In the genomic region with DNA sequence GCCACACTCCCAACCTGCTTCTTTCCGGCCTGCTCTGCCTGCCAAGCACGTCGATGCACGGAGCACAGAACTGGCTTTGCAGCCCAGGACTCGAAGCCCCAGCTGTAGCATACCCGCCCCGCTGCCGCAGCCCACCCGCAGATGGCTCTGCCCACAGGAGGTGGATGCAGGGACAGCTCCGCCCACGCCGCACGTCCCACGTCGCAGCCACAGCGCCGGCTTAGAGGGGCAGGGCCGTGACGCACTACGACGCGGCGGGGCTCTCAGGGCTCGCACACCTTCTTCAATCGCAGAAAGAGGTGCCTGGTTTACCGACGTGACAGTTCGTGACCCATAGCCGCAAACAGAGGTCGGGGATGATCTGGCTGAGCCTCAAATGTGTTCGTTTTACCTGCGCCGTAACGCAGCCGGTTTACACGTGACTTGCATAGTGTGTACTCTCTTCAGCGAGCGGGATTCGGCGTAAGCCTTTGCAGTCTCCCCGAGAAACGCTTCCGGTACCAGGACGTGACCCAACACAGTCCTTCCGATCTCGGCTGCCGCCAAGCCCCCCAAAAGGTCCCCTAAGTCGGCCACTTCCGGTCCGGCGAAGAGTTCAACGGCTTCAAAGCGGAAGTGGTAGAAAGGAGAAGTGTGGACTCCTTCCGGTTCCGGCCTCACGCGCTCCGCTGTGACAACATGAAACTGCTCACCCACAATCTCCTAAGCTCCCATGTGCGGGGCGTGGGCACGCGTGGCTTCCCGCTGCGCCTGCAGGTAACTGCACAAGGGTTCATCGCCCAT, we compare ENCODE assay signal across 8 mouse cellular contexts. TPM values are rescaled to one million over a fixed set of nuclear protein-coding genes. Genes with fewer than 3 reads are reported as not detected.
A peak's percentile ranks its signal among the peaks of the same experiment; 100 is the strongest.
DNase-seq lines count a peak whose midpoint lies in the region; ATAC-seq and TF ChIP-seq lines count a peak whose summit lies in the region.

Gene Trmt112, plus strand, starts transcription at position 192 of the 783 bp plus-strand sequence.
Gene Prdx5, minus strand, starts transcription at position 600 of the 783 bp plus-strand sequence.

- H3K27me3 ChIP-seq in C2C12 (ENCODE audit: control insufficient read depth, insufficient read depth, insufficient read length): no peaks in the 10 kb centered on the region
- no peaks in the 10 kb centered on the region for H3K27me3 ChIP-seq in erythroblast, embryonic 14.5 days (ENCODE audit: control insufficient read depth)
- no peaks in the 10 kb centered on the region for H3K27me3 ChIP-seq in heart, embryonic 12.5 days (replicated peaks)
- H3K27me3 ChIP-seq in kidney, postnatal 0 days (ENCODE audit: insufficient read depth, low read length): no peaks in the 10 kb centered on the region
- no peaks in the 10 kb centered on the region for H3K27me3 ChIP-seq in liver, embryonic 11.5 days (replicated peaks; ENCODE audit: control insufficient read depth, insufficient read depth, low read length)
- H3K27me3 ChIP-seq in stomach, embryonic 14.5 days (ENCODE audit: control insufficient read depth, insufficient read depth, low read length): no peaks in the 10 kb centered on the region

- H3K36me3 ChIP-seq in C2C12 (ENCODE audit: control insufficient read depth, insufficient read depth): peaks cover 40% of the 10 kb centered on the region
- peaks cover 59% of the 10 kb centered on the region for H3K36me3 ChIP-seq in erythroblast, embryonic 14.5 days (ENCODE audit: control insufficient read depth)
- H3K36me3 ChIP-seq in heart, embryonic 12.5 days: peaks cover 62% of the 10 kb centered on the region
- peaks cover 42% of the 10 kb centered on the region for H3K36me3 ChIP-seq in kidney, postnatal 0 days (ENCODE audit: insufficient read depth, low read length)
- H3K36me3 ChIP-seq in liver, embryonic 11.5 days (ENCODE audit: control insufficient read depth, insufficient read depth, low read length): peaks cover 40% of the 10 kb centered on the region
- peaks cover 40% of the 10 kb centered on the region for H3K36me3 ChIP-seq in stomach, embryonic 14.5 days (ENCODE audit: control insufficient read depth, insufficient read depth, low read length)

- H3K4me1 ChIP-seq in erythroblast, embryonic 14.5 days (ENCODE audit: control insufficient read depth): peaks cover 48% of the 10 kb centered on the region
- H3K4me1 ChIP-seq in heart, embryonic 12.5 days (replicated peaks): peaks cover 25% of the 10 kb centered on the region
- H3K4me1 ChIP-seq in kidney, postnatal 0 days (replicated peaks; ENCODE audit: insufficient read depth, low read length): peaks cover 15% of the 10 kb centered on the region
- peaks cover 21% of the 10 kb centered on the region for H3K4me1 ChIP-seq in liver, embryonic 11.5 days (replicated peaks; ENCODE audit: control insufficient read depth, insufficient read depth, low read length)
- peaks cover 20% of the 10 kb centered on the region; the same call in 1 of the 2 replicates for H3K4me1 ChIP-seq in stomach, embryonic 14.5 days (ENCODE audit: control insufficient read depth, insufficient read depth, low read length)

- H3K9me3 ChIP-seq in erythroblast, embryonic 14.5 days (ENCODE audit: control insufficient read depth, low read length): no peaks in the 10 kb centered on the region
- H3K9me3 ChIP-seq in heart, embryonic 12.5 days (replicated peaks): no peaks in the 10 kb centered on the region
- H3K9me3 ChIP-seq in kidney, postnatal 0 days (replicated peaks; ENCODE audit: low read length): no peaks in the 10 kb centered on the region
- H3K9me3 ChIP-seq in liver, embryonic 11.5 days (ENCODE audit: control insufficient read depth, low read length): no peaks in the 10 kb centered on the region
- no peaks in the 10 kb centered on the region for H3K9me3 ChIP-seq in stomach, embryonic 14.5 days (ENCODE audit: control insufficient read depth, low read depth, low read length)

- WGBS in heart, embryonic 12.5 days: under 1% methylated on average over 65 of the region's 65 CpGs
- WGBS in kidney, postnatal 0 days: under 1% methylated on average over 65 of the region's 65 CpGs
- WGBS in liver, embryonic 11.5 days: under 1% methylated on average over 65 of the region's 65 CpGs
- under 1% methylated on average over 65 of the region's 65 CpGs for WGBS in stomach, embryonic 14.5 days

- H3K79me3 ChIP-seq in C2C12 (ENCODE audit: low read depth): peaks cover 23% of the 10 kb centered on the region

- H3K4me2 ChIP-seq in heart, embryonic 12.5 days: peak within 1 kb of the TSS; percentile 80
- H3K4me2 ChIP-seq in kidney, postnatal 0 days (ENCODE audit: low read length): peak within 1 kb of the TSS; percentile 61
- peak within 1 kb of the TSS; percentile 89 for H3K4me2 ChIP-seq in liver, embryonic 11.5 days
- peak within 1 kb of the TSS; percentile 88 for H3K4me2 ChIP-seq in stomach, embryonic 14.5 days (replicated peaks; ENCODE audit: low read depth, low read length)

- H3K79me2 ChIP-seq in C2C12 (ENCODE audit: control insufficient read depth, insufficient read depth): peaks cover 48% of the 10 kb centered on the region

- peak within 1 kb of the TSS; percentile 76 for H3K4me3 ChIP-seq in C2C12 (ENCODE audit: insufficient read depth, poor library complexity, severe bottlenecking)
- H3K4me3 ChIP-seq in erythroblast, embryonic 14.5 days (replicated peaks): peak within 1 kb of the TSS; percentile 68
- peak within 1 kb of the TSS; percentile 66 for H3K4me3 ChIP-seq in heart, embryonic 12.5 days
- peak within 1 kb of the TSS; percentile 52 for H3K4me3 ChIP-seq in kidney, postnatal 0 days (replicated peaks; ENCODE audit: low read depth, low read length)
- H3K4me3 ChIP-seq in liver, embryonic 11.5 days (ENCODE audit: low read depth, low read length): peak within 1 kb of the TSS; percentile 77
- H3K4me3 ChIP-seq in stomach, embryonic 14.5 days (ENCODE audit: low read depth, low read length): peak within 1 kb of the TSS; percentile 57

- ATAC-seq in heart, embryonic 12.5 days (ENCODE audit: insufficient number of reproducible peaks, low FRiP score): peak; percentile 89
- peak; percentile 82 for ATAC-seq in kidney, postnatal 0 days (replicated peaks; ENCODE audit: low FRiP score, low read depth)
- peak; percentile 85 for ATAC-seq in liver, embryonic 11.5 days (replicated peaks; ENCODE audit: low FRiP score)
- peak; percentile 91 for ATAC-seq in stomach, embryonic 14.5 days (ENCODE audit: insufficient number of reproducible peaks, insufficient read depth, low FRiP score, low read depth)

- DNase-seq in brain, embryonic 14.5 days (ENCODE audit: low read depth): peak; percentile 99
- peak; percentile 98 for DNase-seq in kidney, postnatal 0 days (ENCODE audit: low spot score)
- peak; percentile 89 for DNase-seq in liver, embryonic 11.5 days (ENCODE audit: low spot score)
- DNase-seq in naive thymus-derived CD4-positive, alpha-beta T cell, adult 2 months (ENCODE audit: low read depth): peak; percentile 93

- H3K27ac ChIP-seq in heart, embryonic 12.5 days (ENCODE audit: poor library complexity, severe bottlenecking): peak within 1 kb of the TSS; percentile 88
- H3K27ac ChIP-seq in kidney, postnatal 0 days: peak within 1 kb of the TSS; percentile 98
- H3K27ac ChIP-seq in liver, embryonic 11.5 days (ENCODE audit: low read depth, low read length): peak within 1 kb of the TSS; percentile 99
- H3K27ac ChIP-seq in stomach, embryonic 14.5 days (ENCODE audit: low read length): peak within 1 kb of the TSS; percentile 99

- no peak for TF ChIP-seq CTCF in C2C12 (IDR thresholded peaks at IDR 0.05; ENCODE audit: control insufficient read depth, insufficient read depth, insufficient read length)
- no peak for TF ChIP-seq CTCF in brain, embryonic 14.5 days (IDR thresholded peaks at IDR 0.05; ENCODE audit: borderline replicate concordance, extremely low read depth, insufficient read depth, insufficient read length)
- TF ChIP-seq CTCF in kidney, postnatal 0 days (IDR thresholded peaks at IDR 0.05; ENCODE audit: low read depth): peak; percentile 30; the same call in 1 of the 2 replicates

- peak within 1 kb of the TSS; percentile 94 for H3ac ChIP-seq in C2C12 (ENCODE audit: control insufficient read depth, insufficient read length, low read depth)

- peak within 1 kb of the TSS; percentile 78 for H3K9ac ChIP-seq in heart, embryonic 12.5 days
- peak within 1 kb of the TSS; percentile 58 for H3K9ac ChIP-seq in kidney, postnatal 0 days (ENCODE audit: low read depth, low read length)
- peak within 1 kb of the TSS; percentile 84 for H3K9ac ChIP-seq in liver, embryonic 11.5 days (ENCODE audit: low read depth, low read length)
- H3K9ac ChIP-seq in stomach, embryonic 14.5 days (replicated peaks; ENCODE audit: low read depth, low read length): peak within 1 kb of the TSS; percentile 45

- peak; percentile 51; the same call in 1 of the 2 replicates for TF ChIP-seq POLR2A in brain, embryonic 14.5 days (IDR thresholded peaks at IDR 0.05; ENCODE audit: borderline replicate concordance, extremely low read depth, insufficient read depth, insufficient read length, poor library complexity, severe bottlenecking)

TF ChIP-seq in C2C12, 6 proteins besides CTCF, POLR2A, EP300 and RAD21:
- no peak for TF ChIP-seq MYOG (IDR thresholded peaks at IDR 0.05; ENCODE audit: control insufficient read depth, extremely low read depth, insufficient read length)
- peak; percentile 62 for TF ChIP-seq MAX (IDR thresholded peaks at IDR 0.05)
- peak; percentile 12 for TF ChIP-seq USF1 (IDR thresholded peaks at IDR 0.05; ENCODE audit: low read depth)
- no peak for TF ChIP-seq CEBPB (IDR thresholded peaks at IDR 0.05; ENCODE audit: low read depth)

RNA-seq across cellular contexts. Expression of gene Trmt112, which starts in this region (rescaled TPM):
- 264 TPM for polyA plus RNA-seq in C2C12 (2012; fragmentation: generic; extraction: Trizol)
- 117 and 158 TPM in 2 replicates for polyA plus RNA-seq in brain, embryonic 14.5 days (2012; rRNA removed)
- 7.6 and 8.3 TPM in 2 replicates for polyA plus RNA-seq in erythroblast, embryonic 14.5 days (2012)
- 85.9 and 92.9 TPM in 2 replicates for polyA plus RNA-seq in heart, embryonic 12.5 days (2016; fragmentation: Nextera tagmentation; extraction: Ambion mirVana)
- 137 and 142 TPM in 2 replicates for polyA plus RNA-seq in kidney, postnatal 0 days (2015; fragmentation: Nextera tagmentation; extraction: Ambion mirVana)
- polyA plus RNA-seq in liver, embryonic 11.5 days (2014; fragmentation: Nextera tagmentation; extraction: Ambion mirVana): 167 and 169 TPM in 2 replicates
- 152 and 158 TPM in 2 replicates for polyA plus RNA-seq in stomach, embryonic 14.5 days (2014; fragmentation: Nextera tagmentation; extraction: Ambion mirVana)

RNA-seq across cellular contexts. Expression of gene Prdx5, which starts in this region (rescaled TPM):
- polyA plus RNA-seq in C2C12 (2012; fragmentation: generic; extraction: Trizol): 270 TPM
- polyA plus RNA-seq in brain, embryonic 14.5 days (2012; rRNA removed): 169 and 176 TPM in 2 replicates
- 3.8 and 4.5 TPM in 2 replicates for polyA plus RNA-seq in erythroblast, embryonic 14.5 days (2012)
- polyA plus RNA-seq in heart, embryonic 12.5 days (2016; fragmentation: Nextera tagmentation; extraction: Ambion mirVana): 202 and 218 TPM in 2 replicates
- 822 and 884 TPM in 2 replicates for polyA plus RNA-seq in kidney, postnatal 0 days (2015; fragmentation: Nextera tagmentation; extraction: Ambion mirVana)
- polyA plus RNA-seq in liver, embryonic 11.5 days (2014; fragmentation: Nextera tagmentation; extraction: Ambion mirVana): 106 and 117 TPM in 2 replicates
- polyA plus RNA-seq in stomach, embryonic 14.5 days (2014; fragmentation: Nextera tagmentation; extraction: Ambion mirVana): 166 and 172 TPM in 2 replicates

Comparison
In these comparisons a context has a peak if more than half of its experiments do, and no peak if none do; other contexts are left out.
1. Peak in every context shown above with its lines: DNase-seq, ATAC-seq, H3K4me3 ChIP-seq and H3K27ac ChIP-seq.
2. RNA of gene Prdx5 (polyA plus RNA-seq): 822 to 884 TPM in kidney, postnatal 0 days, 270 TPM in C2C12 (single experiment), 202 to 218 TPM in heart, embryonic 12.5 days, 166 to 172 TPM in stomach, embryonic 14.5 days, 169 to 176 TPM in brain, embryonic 14.5 days and 106 to 117 TPM in liver, embryonic 11.5 days; 3.8 to 4.5 TPM in erythroblast, embryonic 14.5 days; every median in the first group is over 10 times any median in the second.